Mouse (Mus musculus): ENCODE measurements at regions not wholly inside any gene's neighbourhood (a gene's known extent, or its start where the extent isn't known, plus 50 kb on each side); places are given as distances from the start of the nearest gene placed in this dataset.

GRCm38 (mm10) chr5:112154650-112155049, 97.7 kb downstream of the Cryba4 start:
- Histone ChIP-seq H3K36me3 (ENCODE audit: control insufficient read depth, insufficient read depth, low read length) (no peaks in the 10 kb centered on the region), H3K27me3 (ENCODE audit: control insufficient read depth, insufficient read depth, low read length) (peaks cover 5% of the 10 kb centered on the region; the same call in 1 of the 2 replicates), H3K4me1 (ENCODE audit: control insufficient read depth, insufficient read depth, low read length) (no peaks in the 10 kb centered on the region), H3K4me2 (ENCODE audit: low read depth, low read length) (no peak overlapping the region), H3K9ac (ENCODE audit: low read length) (no peak overlapping the region), H3K4me3 (replicated peaks; ENCODE audit: low read length) (no peak overlapping the region), H3K9me3 (replicated peaks; ENCODE audit: control insufficient read depth, low read length) (no peaks in the 10 kb centered on the region), H3K27ac (ENCODE audit: low read length) (no peak overlapping the region)
- WGBS = 53% methylated on average over 4 of the region's 4 CpGs
- ATAC-seq (ENCODE audit: insufficient read depth, low FRiP score) = no peak

- peaks cover 5% of the 10 kb centered on the region; the same call in 1 of the 2 replicates for H3K27me3 ChIP-seq (ENCODE audit: control insufficient read depth, insufficient read depth, low read length)
- no peaks in the 10 kb centered on the region for H3K36me3 ChIP-seq (ENCODE audit: control insufficient read depth, insufficient read depth, low read length)
- no peak overlapping the region for H3K4me2 ChIP-seq (ENCODE audit: low read depth, low read length)
- WGBS = 64% methylated on average over 6 of the region's 6 CpGs
- no peak for ATAC-seq (ENCODE audit: insufficient read depth, low FRiP score)
- H3K4me1 ChIP-seq (ENCODE audit: control insufficient read depth, insufficient read depth, low read length) = no peaks in the 10 kb centered on the region
- H3K9ac ChIP-seq (ENCODE audit: low read length) = no peak overlapping the region
- H3K4me3 ChIP-seq (replicated peaks; ENCODE audit: low read length) = no peak overlapping the region
- H3K9me3 ChIP-seq (replicated peaks; ENCODE audit: control insufficient read depth, low read length) = no peaks in the 10 kb centered on the region
- no peak overlapping the region for H3K27ac ChIP-seq (ENCODE audit: low read length)
These were observed 97.3 kb downstream of the Cryba4 start for GRCm38 (mm10) chr5:112155051-112155450.

- 48% methylated on average over 1 of the region's 1 CpGs for WGBS
- H3K27me3 ChIP-seq (ENCODE audit: control insufficient read depth, insufficient read depth, low read length) = peaks cover 5% of the 10 kb centered on the region; the same call in 1 of the 2 replicates
- no peak overlapping the region for H3K9ac ChIP-seq (ENCODE audit: low read length)
- no peaks in the 10 kb centered on the region for H3K36me3 ChIP-seq (ENCODE audit: control insufficient read depth, insufficient read depth, low read length)
- no peaks in the 10 kb centered on the region for H3K4me1 ChIP-seq (ENCODE audit: control insufficient read depth, insufficient read depth, low read length)
- H3K4me2 ChIP-seq (ENCODE audit: low read depth, low read length) = no peak overlapping the region
- H3K27ac ChIP-seq (ENCODE audit: low read length) = no peak overlapping the region
- no peak for ATAC-seq (ENCODE audit: insufficient read depth, low FRiP score)
- no peaks in the 10 kb centered on the region for H3K9me3 ChIP-seq (replicated peaks; ENCODE audit: control insufficient read depth, low read length)
- no peak overlapping the region for H3K4me3 ChIP-seq (replicated peaks; ENCODE audit: low read length)
These were observed 96.3 kb downstream of the Cryba4 start for GRCm38 (mm10) chr5:112156005-112156404.

GRCm38 (mm10) chr5:112166410-112167175, 85.7 kb downstream of the Cryba4 start:
- no peak for ATAC-seq (ENCODE audit: insufficient read depth, low FRiP score)
- H3K27me3 ChIP-seq (ENCODE audit: control insufficient read depth, insufficient read depth, low read length) = no peaks in the 10 kb centered on the region
- H3K4me2 ChIP-seq (ENCODE audit: low read depth, low read length) = no peak overlapping the region
- H3K4me1 ChIP-seq (ENCODE audit: control insufficient read depth, insufficient read depth, low read length) = no peaks in the 10 kb centered on the region
- no peaks in the 10 kb centered on the region for H3K36me3 ChIP-seq (ENCODE audit: control insufficient read depth, insufficient read depth, low read length)
- H3K9ac ChIP-seq (ENCODE audit: low read length) = no peak overlapping the region
- H3K27ac ChIP-seq (ENCODE audit: low read length) = no peak overlapping the region
- H3K4me3 ChIP-seq (replicated peaks; ENCODE audit: low read length) = no peak overlapping the region
- no peaks in the 10 kb centered on the region for H3K9me3 ChIP-seq (replicated peaks; ENCODE audit: control insufficient read depth, low read length)
- WGBS = 54% methylated on average over 11 of the region's 11 CpGs

GRCm38 (mm10) chr5:112167790-112168189, 84.5 kb downstream of the Cryba4 start:
- Histone ChIP-seq H3K4me1 (ENCODE audit: control insufficient read depth, insufficient read depth, low read length) (no peaks in the 10 kb centered on the region), H3K4me3 (replicated peaks; ENCODE audit: low read length) (no peak overlapping the region), H3K4me2 (ENCODE audit: low read depth, low read length) (no peak overlapping the region), H3K27me3 (ENCODE audit: control insufficient read depth, insufficient read depth, low read length) (no peaks in the 10 kb centered on the region), H3K9ac (ENCODE audit: low read length) (no peak overlapping the region), H3K9me3 (replicated peaks; ENCODE audit: control insufficient read depth, low read length) (no peaks in the 10 kb centered on the region), H3K36me3 (ENCODE audit: control insufficient read depth, insufficient read depth, low read length) (no peaks in the 10 kb centered on the region), H3K27ac (ENCODE audit: low read length) (no peak overlapping the region)
- WGBS = 76% methylated on average over 10 of the region's 10 CpGs
- ATAC-seq (ENCODE audit: insufficient read depth, low FRiP score) = no peak

- H3K9me3 ChIP-seq (replicated peaks; ENCODE audit: control insufficient read depth, low read length) = no peaks in the 10 kb centered on the region
- H3K4me3 ChIP-seq (replicated peaks; ENCODE audit: low read length) = no peak overlapping the region
- H3K36me3 ChIP-seq (ENCODE audit: control insufficient read depth, insufficient read depth, low read length) = no peaks in the 10 kb centered on the region
- ATAC-seq (ENCODE audit: insufficient read depth, low FRiP score) = peak; percentile 23; the same call in 1 of the 2 replicates
- no peaks in the 10 kb centered on the region for H3K4me1 ChIP-seq (ENCODE audit: control insufficient read depth, insufficient read depth, low read length)
- H3K27ac ChIP-seq (ENCODE audit: low read length) = no peak overlapping the region
- H3K4me2 ChIP-seq (ENCODE audit: low read depth, low read length) = no peak overlapping the region
- no peaks in the 10 kb centered on the region for H3K27me3 ChIP-seq (ENCODE audit: control insufficient read depth, insufficient read depth, low read length)
- H3K9ac ChIP-seq (ENCODE audit: low read length) = no peak overlapping the region
- 51% methylated on average over 2 of the region's 2 CpGs for WGBS
These were observed 81.0 kb downstream of the Cryba4 start for GRCm38 (mm10) chr5:112171325-112171724.

GRCm38 (mm10) chr5:112179213-112180057, 72.9 kb downstream of the Cryba4 start:
- Histone ChIP-seq H3K27me3 (ENCODE audit: control insufficient read depth, insufficient read depth, low read length) (no peaks in the 10 kb centered on the region), H3K4me1 (ENCODE audit: control insufficient read depth, insufficient read depth, low read length) (0 out of 2 replicates have a peak, but pooled peaks cover 3% of the 10 kb centered on the region), H3K9ac (ENCODE audit: low read length) (peak overlapping the region; percentile 13), H3K36me3 (ENCODE audit: control insufficient read depth, insufficient read depth, low read length) (no peaks in the 10 kb centered on the region), H3K4me3 (replicated peaks; ENCODE audit: low read length) (peak overlapping the region; percentile 36), H3K4me2 (ENCODE audit: low read depth, low read length) (peak overlapping the region; percentile 55), H3K27ac (ENCODE audit: low read length) (no peak overlapping the region), H3K9me3 (replicated peaks; ENCODE audit: control insufficient read depth, low read length) (no peaks in the 10 kb centered on the region)
- ATAC-seq (ENCODE audit: insufficient read depth, low FRiP score) = no peak
- WGBS = 12% methylated on average over 25 of the region's 25 CpGs

GRCm38 (mm10) chr5:112182775-112183174, 69.5 kb downstream of the Cryba4 start:
- H3K9me3 ChIP-seq (replicated peaks; ENCODE audit: control insufficient read depth, low read length) = no peaks in the 10 kb centered on the region
- H3K4me3 ChIP-seq (replicated peaks; ENCODE audit: low read length) = no peak overlapping the region
- ATAC-seq (ENCODE audit: insufficient read depth, low FRiP score) = no peak
- 40% methylated on average over 8 of the region's 8 CpGs for WGBS
- H3K4me2 ChIP-seq (ENCODE audit: low read depth, low read length) = no peak overlapping the region
- no peaks in the 10 kb centered on the region for H3K27me3 ChIP-seq (ENCODE audit: control insufficient read depth, insufficient read depth, low read length)
- H3K27ac ChIP-seq (ENCODE audit: low read length) = no peak overlapping the region
- 0 out of 2 replicates have a peak, but pooled peaks cover 3% of the 10 kb centered on the region for H3K4me1 ChIP-seq (ENCODE audit: control insufficient read depth, insufficient read depth, low read length)
- no peak overlapping the region for H3K9ac ChIP-seq (ENCODE audit: low read length)
- no peaks in the 10 kb centered on the region for H3K36me3 ChIP-seq (ENCODE audit: control insufficient read depth, insufficient read depth, low read length)

GRCm38 (mm10) chr5:112195667-112196066, 56.7 kb downstream of the Cryba4 start:
- no peaks in the 10 kb centered on the region for H3K4me1 ChIP-seq (ENCODE audit: control insufficient read depth, insufficient read depth, low read length)
- H3K4me2 ChIP-seq (ENCODE audit: low read depth, low read length) = no peak overlapping the region
- H3K9me3 ChIP-seq (replicated peaks; ENCODE audit: control insufficient read depth, low read length) = no peaks in the 10 kb centered on the region
- no peak overlapping the region for H3K4me3 ChIP-seq (replicated peaks; ENCODE audit: low read length)
- ATAC-seq (ENCODE audit: insufficient read depth, low FRiP score) = no peak
- no peaks in the 10 kb centered on the region for H3K36me3 ChIP-seq (ENCODE audit: control insufficient read depth, insufficient read depth, low read length)
- no peaks in the 10 kb centered on the region for H3K27me3 ChIP-seq (ENCODE audit: control insufficient read depth, insufficient read depth, low read length)
- no peak overlapping the region for H3K9ac ChIP-seq (ENCODE audit: low read length)
- no peak overlapping the region for H3K27ac ChIP-seq (ENCODE audit: low read length)
- WGBS = 57% methylated on average over 6 of the region's 6 CpGs
